Mouse (Mus musculus) adrenal gland, adult 10 weeks (tissue): ENCODE data around the gene Slc25a26. TPM values are rescaled to one million over a fixed set of nuclear protein-coding genes. Genes with fewer than 3 reads are reported as not detected.

ENCODE experiments used
- polyA plus RNA-seq: library from polyadenylated mRNA; stranded (reverse); fragments of 350-450 nt; fragmentation: Illumina TruSeq; extraction: RNeasy Lipid Tissue Mini Kit (QIAGEN cat#74804); gene quantifications from one replicate; pipeline ENCODE4 v1.2.3, GENCODE M21; 2014; ENCODE audit warnings: low read depth, low replicate concordance

Gene Slc25a26
- 9.4 TPM for polyA plus RNA-seq

GRCm38 (mm10) chr6:94499897-94500623 lies at the start of gene Slc25a26:
Slc25a26 (plus strand) TSS chr6:94500331.

Other genes with a start within 250 kb of the Slc25a26 start
- 5.5 TPM for gene Magi1, start 216.4 kb upstream of the Slc25a26 start, polyA plus RNA-seq
- gene Lrig1, start 199.8 kb downstream of the Slc25a26 start, polyA plus RNA-seq, result 2.5 TPM